Mouse (Mus musculus) embryonic stem cell, embryonic (primary cell): ENCODE results near the gene Hat1.

Source experiments
- CTCF ChIA-PET, 4 experiments: fragments of 300-600 bp in 2 of 4; fragments of 350-600 bp in 2 of 4; sonication (Branson Sonifier 250); formaldehyde crosslinking; loops; one replicate each; lab custom pipeline; 2022; ENCODE audit warnings: inconsistent platforms in 2 of 4; lab: Charles Lee
- POLR2A ChIA-PET, 4 experiments: fragments of 300-600 bp in 2 of 4; fragments of 350-600 bp in 2 of 4; sonication (Branson Sonifier 250); formaldehyde crosslinking; loops; one replicate each; lab custom pipeline; 2022; ENCODE audit warnings: antibody characterized with exemption in 4 of 4, inconsistent platforms in 1 of 4; lab: Charles Lee

Hat1 gene

GRCm38 (mm10) chr2:71388951-71389763 lies at the start of gene Hat1:
Gene Hat1, plus strand, starts transcription at chr2:71388958.
- ChIA-PET POLR2A (interaction anchor here (0.6 to 7.1 kb wide), 81 partner anchors 8 to 680 kb away, joined by 3 to 155 read pairs (median 4); partner anchors contain the start of genes Slc25a12 (in 3 of the 4), Metap1d (in 2 of the 4), Dync1i2 (in 1 of the 4) and Pdk1 (in 1 of the 4)), CTCF (interaction anchor here in 1 of 4 experiments (1.6 kb wide), 1 partner anchor 7 kb away, joined by 3 read pairs; no protein-coding TSS in a partner anchor)

GRCm38 (mm10) chr2:71340126-71340525 lies 48.6 kb upstream of the Hat1 start:
- POLR2A ChIA-PET = interaction anchor here in 3 of 4 experiments (1.3 to 39.4 kb wide), 5 partner anchors 9 to 27 kb away, joined by 3 to 1307 read pairs (median 4); partner anchors contain the start of gene Slc25a12 (in 2 of the 3)
- CTCF ChIA-PET = no interaction called here

- POLR2A ChIA-PET = interaction anchor here (0.5 to 39.4 kb wide), 14 partner anchors 4 to 304 kb away, joined by 3 to 1307 read pairs (median 4); partner anchors contain the start of gene Slc25a12 (in 1 of the 4)
- CTCF ChIA-PET = interaction anchor here in 3 of 4 experiments (0.6 to 1.5 kb wide), 7 partner anchors 8 to 201 kb away, joined by 3 to 4 read pairs (median 3); no protein-coding TSS in a partner anchor
Observed at GRCm38 (mm10) chr2:71343884-71344640, 44.7 kb upstream of the Hat1 start.

GRCm38 (mm10) chr2:71347160-71347559 lies 41.6 kb upstream of the Hat1 start:
- CTCF ChIA-PET = interaction anchor here in 1 of 4 experiments (0.7 kb wide), 1 partner anchor 35 kb away, joined by 4 read pairs; no protein-coding TSS in a partner anchor
- POLR2A ChIA-PET = interaction anchor here (0.6 to 39.4 kb wide), 18 partner anchors 7 to 641 kb away, joined by 3 to 1307 read pairs (median 17); partner anchors contain the start of genes Slc25a12 (in 3 of the 4) and Hat1 (in 2 of the 4)

GRCm38 (mm10) chr2:71347732-71348490 lies 40.8 kb upstream of the Hat1 start:
- POLR2A ChIA-PET = interaction anchor here (0.5 to 39.4 kb wide), 86 partner anchors 8 to 1679 kb away, joined by 3 to 1307 read pairs (median 4); partner anchors contain the start of genes Hat1 (in 3 of the 4), Slc25a12 (in 3 of the 4), Dync1i2 (in 2 of the 4) and Cybrd1 (in 1 of the 4)
- CTCF ChIA-PET = interaction anchor here in 2 of 4 experiments (0.6 to 1.0 kb wide), 4 partner anchors 19 to 748 kb away, joined by 3 to 5 read pairs (median 4); partner anchors contain the start of gene Slc25a12 (in 1 of the 2)

- ChIA-PET POLR2A (interaction anchor here (0.6 to 39.4 kb wide), 63 partner anchors 9 to 1977 kb away, joined by 3 to 1307 read pairs (median 5); partner anchors contain the start of genes Slc25a12 (in 4 of the 4), Hat1 (in 3 of the 4), Pdk1 (in 2 of the 4) and Dync1i2 (in 1 of the 4)), CTCF (interaction anchor here in 1 of 4 experiments (0.8 kb wide), 1 partner anchor 79 kb away, joined by 14 read pairs; no protein-coding TSS in a partner anchor)
Observed at GRCm38 (mm10) chr2:71349511-71349910, 39.2 kb upstream of the Hat1 start.

GRCm38 (mm10) chr2:71350181-71350580 lies 38.6 kb upstream of the Hat1 start:
- ChIA-PET CTCF (interaction anchor here in 1 of 4 experiments (0.8 kb wide), 1 partner anchor 80 kb away, joined by 14 read pairs; no protein-coding TSS in a partner anchor), POLR2A (interaction anchor here (0.5 to 39.4 kb wide), 56 partner anchors 8 to 1976 kb away, joined by 3 to 1307 read pairs (median 6); partner anchors contain the start of genes Slc25a12 (in 4 of the 4), Hat1 (in 3 of the 4), Pdk1 (in 2 of the 4) and Dync1i2 (in 1 of the 4))

GRCm38 (mm10) chr2:71350904-71351726 lies 37.6 kb upstream of the Hat1 start:
- POLR2A ChIA-PET = interaction anchor here (0.7 to 39.4 kb wide), 36 partner anchors 7 to 517 kb away, joined by 3 to 1307 read pairs (median 5); partner anchors contain the start of genes Hat1 (in 4 of the 4), Slc25a12 (in 4 of the 4), Dync1i2 (in 1 of the 4) and Metap1d (in 1 of the 4)
- CTCF ChIA-PET = interaction anchor here in 1 of 4 experiments (0.6 kb wide), 1 partner anchor 15 kb away, joined by 3 read pairs; no protein-coding TSS in a partner anchor

- ChIA-PET POLR2A (interaction anchor here (0.7 to 39.4 kb wide), 32 partner anchors 7 to 516 kb away, joined by 3 to 1307 read pairs (median 5); partner anchors contain the start of genes Hat1 (in 4 of the 4), Slc25a12 (in 4 of the 4) and Metap1d (in 1 of the 4)), CTCF (no interaction called here)
Observed at GRCm38 (mm10) chr2:71351727-71351987, 37.1 kb upstream of the Hat1 start.

GRCm38 (mm10) chr2:71353306-71354054 lies 35.3 kb upstream of the Hat1 start:
- ChIA-PET CTCF (interaction anchor here in 1 of 4 experiments (1.6 kb wide), 1 partner anchor 9 kb away, joined by 4 read pairs; no protein-coding TSS in a partner anchor), POLR2A (interaction anchor here (0.7 to 39.4 kb wide), 30 partner anchors 5 to 215 kb away, joined by 3 to 1307 read pairs (median 5); partner anchors contain the start of genes Hat1 (in 3 of the 4), Slc25a12 (in 3 of the 4), Dync1i2 (in 1 of the 4) and Metap1d (in 1 of the 4))

GRCm38 (mm10) chr2:71354055-71354425 lies 34.7 kb upstream of the Hat1 start:
- CTCF ChIA-PET = interaction anchor here in 1 of 4 experiments (1.6 kb wide), 1 partner anchor 10 kb away, joined by 4 read pairs; no protein-coding TSS in a partner anchor
- POLR2A ChIA-PET = interaction anchor here (0.6 to 39.4 kb wide), 38 partner anchors 4 to 653 kb away, joined by 3 to 1307 read pairs (median 4); partner anchors contain the start of genes Hat1 (in 3 of the 4), Slc25a12 (in 3 of the 4), Dync1i2 (in 1 of the 4) and Metap1d (in 1 of the 4)

GRCm38 (mm10) chr2:71358347-71358746 lies 30.4 kb upstream of the Hat1 start:
- CTCF ChIA-PET = no interaction called here
- POLR2A ChIA-PET = interaction anchor here (0.6 to 39.4 kb wide), 11 partner anchors 0 to 730 kb away, joined by 3 to 1307 read pairs (median 11); partner anchors contain the start of genes Slc25a12 (in 4 of the 4) and Hat1 (in 1 of the 4)

GRCm38 (mm10) chr2:71360192-71360591 lies 28.6 kb upstream of the Hat1 start:
- POLR2A ChIA-PET = interaction anchor here (0.6 to 39.4 kb wide), 15 partner anchors 2 to 151 kb away, joined by 3 to 1307 read pairs (median 4); partner anchors contain the start of genes Hat1 (in 1 of the 4) and Slc25a12 (in 1 of the 4)
- CTCF ChIA-PET = interaction anchor here in 1 of 4 experiments (1.3 kb wide), 1 partner anchor 19 kb away, joined by 4 read pairs; no protein-coding TSS in a partner anchor

GRCm38 (mm10) chr2:71366618-71367124 lies 22.1 kb upstream of the Hat1 start:
- CTCF ChIA-PET = interaction anchor here in 3 of 4 experiments (0.5 to 1.7 kb wide), 4 partner anchors 16 to 249 kb away, joined by 3 to 12 read pairs (median 4); no protein-coding TSS in a partner anchor
- POLR2A ChIA-PET = interaction anchor here (0.6 to 33.6 kb wide), 34 partner anchors 9 to 1110 kb away, joined by 3 to 1307 read pairs (median 7); partner anchors contain the start of genes Hat1 (in 3 of the 4), Cdca7 (in 1 of the 4) and Dync1i2 (in 1 of the 4)
